Comparison of ENCODE assay signal across 28 mouse cellular contexts in genomic region chr6:72456567-72456966, GRCm38 (mm10). TPM values are rescaled to one million over a fixed set of nuclear protein-coding genes. Genes with fewer than 3 reads are reported as not detected.
DNase-seq lines count a peak whose midpoint lies in the region; ATAC-seq and TF ChIP-seq lines count a peak whose summit lies in the region.
"Had no signal": no experiment of that assay in that cellular context is flagged by ENCODE, and none has a peak within 500 bp of the region (broad histone marks: within the 10 kb centered on the region; RNA-seq: fewer than 3 reads in every experiment).

No protein-coding gene starts in this region.

- no peak overlapping the region for H3K4me2 ChIP-seq in liver, postnatal 0 days (ENCODE audit: low read depth, low read length)
- peak overlapping the region; percentile 8; the same call in 1 of the 2 replicates for H3K4me2 ChIP-seq in liver, embryonic 12.5 days
- H3K4me2 ChIP-seq in liver, embryonic 15.5 days = no peak overlapping the region
- H3K4me2 ChIP-seq: embryonic facial prominence, embryonic 12.5 days; embryonic facial prominence, embryonic 15.5 days; heart, embryonic 13.5 days; hindbrain, embryonic 14.5 days had no signal

- H3K27me3 ChIP-seq in liver, postnatal 0 days (ENCODE audit: insufficient read depth, low read length) = no peaks in the 10 kb centered on the region
- H3K27me3 ChIP-seq in liver, embryonic 12.5 days (replicated peaks) = no peaks in the 10 kb centered on the region
- H3K27me3 ChIP-seq in liver, embryonic 15.5 days = no peaks in the 10 kb centered on the region
- H3K27me3 ChIP-seq: embryonic facial prominence, embryonic 12.5 days; embryonic facial prominence, embryonic 15.5 days; heart, embryonic 13.5 days had no signal

- WGBS in liver, postnatal 0 days (ENCODE audit: insufficient replicate concordance) = 62% methylated on average over 4 of the region's 4 CpGs
- WGBS in liver, embryonic 12.5 days (ENCODE audit: insufficient replicate concordance) = 44% methylated on average over 4 of the region's 4 CpGs
- whole genome bisulfite sequencing in liver, embryonic 15.5 days (ENCODE audit: insufficient replicate concordance) = 39% methylated on average over 4 of the region's 4 CpGs

- TF ChIP-seq CTCF in liver, postnatal 0 days (IDR thresholded peaks at IDR 0.05; ENCODE audit: low read depth) = no peak

- H3K9ac ChIP-seq in liver, postnatal 0 days (replicated peaks) = no peak overlapping the region
- no peak overlapping the region for H3K9ac ChIP-seq in liver, embryonic 12.5 days
- H3K9ac ChIP-seq in liver, embryonic 15.5 days = no peak overlapping the region
- H3K9ac ChIP-seq: embryonic facial prominence, embryonic 12.5 days; embryonic facial prominence, embryonic 15.5 days; forebrain, postnatal 0 days; heart, embryonic 13.5 days; hindbrain, embryonic 14.5 days had no signal

- H3K4me3 ChIP-seq in liver, postnatal 0 days (ENCODE audit: low read depth, low read length) = no peak overlapping the region
- H3K4me3 ChIP-seq in liver, embryonic 12.5 days = no peak overlapping the region
- H3K4me3 ChIP-seq in liver, embryonic 15.5 days (replicated peaks) = no peak overlapping the region
- H3K4me3 ChIP-seq: embryonic facial prominence, embryonic 12.5 days; embryonic facial prominence, embryonic 15.5 days; heart, adult 2 months; heart, embryonic 10.5 days; heart, embryonic 13.5 days had no signal

- H3K4me1 ChIP-seq in liver, postnatal 0 days (ENCODE audit: insufficient read depth) = peaks cover 16% of the 10 kb centered on the region
- H3K4me1 ChIP-seq in liver, embryonic 12.5 days = peaks cover 57% of the 10 kb centered on the region
- peaks cover 44% of the 10 kb centered on the region for H3K4me1 ChIP-seq in liver, embryonic 15.5 days (replicated peaks)

- H3K36me3 ChIP-seq in liver, postnatal 0 days (replicated peaks; ENCODE audit: insufficient read depth, low read length) = no peaks in the 10 kb centered on the region
- no peaks in the 10 kb centered on the region for H3K36me3 ChIP-seq in liver, embryonic 12.5 days
- H3K36me3 ChIP-seq in liver, embryonic 15.5 days (replicated peaks) = no peaks in the 10 kb centered on the region
- H3K36me3 ChIP-seq: embryonic facial prominence, embryonic 12.5 days; embryonic facial prominence, embryonic 15.5 days; heart, embryonic 10.5 days; heart, embryonic 13.5 days had no signal

- no peak for ATAC-seq in liver, postnatal 0 days
- peak; percentile 53; the same call in 1 of the 2 replicates for ATAC-seq in liver, embryonic 12.5 days
- ATAC-seq in liver, embryonic 15.5 days (ENCODE audit: insufficient read depth) = peak; percentile 36; the same call in 1 of the 2 replicates
- no peak for ATAC-seq in megakaryocyte, adult 5-6 weeks (ENCODE audit: poor library complexity, severe bottlenecking)
- ATAC-seq: activated CD4-positive, CD25-positive, alpha-beta regulatory T cell, adult 4 months; CD4-positive, CD25-positive, alpha-beta regulatory T cell, adult 4 months; forebrain, embryonic 14.5 days; forebrain, postnatal 0 days; hindbrain, postnatal 0 days had no signal

- no peaks in the 10 kb centered on the region for H3K9me3 ChIP-seq in liver, postnatal 0 days (ENCODE audit: low read length)
- H3K9me3 ChIP-seq in liver, embryonic 12.5 days (replicated peaks) = no peaks in the 10 kb centered on the region
- no peaks in the 10 kb centered on the region for H3K9me3 ChIP-seq in liver, embryonic 15.5 days (replicated peaks)
- H3K9me3 ChIP-seq: embryonic facial prominence, embryonic 12.5 days; embryonic facial prominence, embryonic 15.5 days; heart, embryonic 10.5 days; heart, embryonic 13.5 days had no signal

- no peak overlapping the region for H3K27ac ChIP-seq in liver, postnatal 0 days (ENCODE audit: low read depth)
- peak overlapping the region; percentile 18 for H3K27ac ChIP-seq in liver, embryonic 12.5 days
- H3K27ac ChIP-seq in liver, embryonic 15.5 days (replicated peaks) = 0 out of 2 replicates have a peak overlapping the region, but pooled peaks have one; percentile 16
- H3K27ac ChIP-seq: embryonic facial prominence, embryonic 12.5 days; embryonic facial prominence, embryonic 15.5 days; heart, adult 2 months; heart, embryonic 10.5 days; heart, embryonic 13.5 days; hindbrain, embryonic 14.5 days; hindbrain, postnatal 0 days had no signal

- peak; percentile 29 for DNase-seq in liver
- no peak for DNase-seq in liver, postnatal 0 days
- DNase-seq in left cerebral cortex, adult 8-10 months (ENCODE audit: low spot score in 2 of 2) = no peak
- DNase-seq in adrenal gland, adult 18-20 months (ENCODE audit: low spot score in 2 of 2) = no peak
- DNase-seq: adrenal gland, adult 2 months; adrenal gland, postnatal 14 days; cerebellum, adult 11 months; cerebellum, adult 2 months; cerebellum, adult 9-11 months; cerebellum, postnatal 25 days; forebrain, postnatal 0 days; gastrocnemius, postnatal 10 days; gastrocnemius, postnatal 36 days; heart, adult 2 months; heart, postnatal 14 days; heart, postnatal 4 days had no signal

- TF ChIP-seq EP300 in liver, postnatal 0 days (IDR thresholded peaks at IDR 0.05; ENCODE audit: low read depth) = no peak

RNA-seq across cellular contexts. Expression of gene Mat2a, which starts 17.2 kb away (rescaled TPM):
- 111 and 138 TPM in 2 replicates for polyA plus RNA-seq in liver, postnatal 0 days (2015; fragmentation: Nextera tagmentation; extraction: Ambion mirVana)
- 318 and 321 TPM in 2 replicates for polyA plus RNA-seq in liver, embryonic 12.5 days (2016; fragmentation: Nextera tagmentation; extraction: Ambion mirVana)
- polyA plus RNA-seq in liver, embryonic 15.5 days (2015; fragmentation: Nextera tagmentation; extraction: Ambion mirVana) = 136 and 143 TPM in 2 replicates
- total RNA-seq in megakaryocyte, adult 5-6 weeks (2015) = 181 and 183 TPM in 2 replicates
- total RNA-seq in megakaryocyte, adult 5-6 weeks (2017) = 95.4 and 105 TPM in 2 replicates
- 100 to 1,000 TPM; 148 to 178 (median 163) TPM for total RNA-seq in left cerebral cortex, adult 8-10 months (2022)
- total RNA-seq in adrenal gland, adult 18-20 months (2021) = 100 to 1,000 TPM; 291 to 320 TPM

RNA-seq across cellular contexts. Expression of gene Ggcx, which starts 42.5 kb away (rescaled TPM):
- 16.2 and 20.7 TPM in 2 replicates for polyA plus RNA-seq in liver, postnatal 0 days (2015; fragmentation: Nextera tagmentation; extraction: Ambion mirVana)
- 21.8 and 23.0 TPM in 2 replicates for polyA plus RNA-seq in liver, embryonic 12.5 days (2016; fragmentation: Nextera tagmentation; extraction: Ambion mirVana)
- 27.5 and 29.8 TPM in 2 replicates for polyA plus RNA-seq in liver, embryonic 15.5 days (2015; fragmentation: Nextera tagmentation; extraction: Ambion mirVana)
- 5.6 and 7.8 TPM in 2 replicates for total RNA-seq in megakaryocyte, adult 5-6 weeks (2015)
- 6.0 and 8.3 TPM in 2 replicates for total RNA-seq in megakaryocyte, adult 5-6 weeks (2017)
- 10 to 100 TPM; 20.3 to 24.7 (median 23.5) TPM for total RNA-seq in left cerebral cortex, adult 8-10 months (2022)
- 10 to 100 TPM; 48.6 to 59.5 TPM for total RNA-seq in adrenal gland, adult 18-20 months (2021)

Comparison
In these comparisons a context has a peak if more than half of its experiments do, and no peak if none do; other contexts are left out.
1. ATAC-seq: peak in liver, embryonic 12.5 days (single experiment) and liver, embryonic 15.5 days (single experiment); none in liver, postnatal 0 days (single experiment) and megakaryocyte, adult 5-6 weeks (single experiment).